Mouse (Mus musculus): ENCODE data around the gene Shisa9. TPM values are rescaled to one million over a fixed set of nuclear protein-coding genes. Genes with fewer than 3 reads are reported as not detected.
A peak's percentile ranks its signal among the peaks of the same experiment; 100 is the strongest.

Gene Shisa9
- polyA plus RNA-seq, 1 experiment from 2014 or later = 0.51 TPM

DNA sequence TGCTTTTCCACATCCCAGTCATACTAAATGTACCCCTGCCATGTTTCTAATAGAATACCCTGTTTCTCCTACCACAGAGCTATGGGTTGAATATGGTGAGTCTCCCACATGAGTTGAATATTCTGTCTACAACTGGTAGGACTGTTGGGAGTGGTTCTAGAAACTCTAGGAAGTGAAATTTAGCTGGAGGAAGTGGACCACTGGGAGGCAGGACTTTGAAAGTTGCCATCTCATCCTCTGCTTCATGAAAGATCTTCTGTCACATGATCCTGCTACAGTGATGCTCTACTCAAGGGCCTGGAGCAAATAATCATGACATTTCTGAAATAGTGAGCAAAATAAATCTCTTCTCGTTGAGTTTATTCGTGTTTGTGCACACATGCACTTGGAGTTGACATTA lies 7.2 kb upstream of the Shisa9 start:
- Histone ChIP-seq H3K4me3 (replicated peaks; ENCODE audit: low read depth, low read length) (no peak overlapping the region), H3K4me2 (ENCODE audit: low read length) (no peak overlapping the region), H3K27me3 (ENCODE audit: insufficient read depth, low read length) (0 out of 2 replicates have a peak, but pooled peaks cover 6% of the 10 kb centered on the region), H3K36me3 (ENCODE audit: insufficient read depth, low read length) (no peaks in the 10 kb centered on the region), H3K4me1 (replicated peaks; ENCODE audit: insufficient read depth, low read length) (no peaks in the 10 kb centered on the region), H3K9ac (ENCODE audit: low read depth, low read length) (no peak overlapping the region), H3K9me3 (replicated peaks; ENCODE audit: low read length) (no peaks in the 10 kb centered on the region), H3K27ac (no peak overlapping the region)
- ATAC-seq (replicated peaks; ENCODE audit: low FRiP score, low read depth) (no peak), DNase-seq (ENCODE audit: low spot score) (no peak)
- TF ChIP-seq CTCF (IDR thresholded peaks at IDR 0.05; ENCODE audit: low read depth) = no peak
- 80% methylated on average over 2 of the region's 2 CpGs for WGBS

DNA sequence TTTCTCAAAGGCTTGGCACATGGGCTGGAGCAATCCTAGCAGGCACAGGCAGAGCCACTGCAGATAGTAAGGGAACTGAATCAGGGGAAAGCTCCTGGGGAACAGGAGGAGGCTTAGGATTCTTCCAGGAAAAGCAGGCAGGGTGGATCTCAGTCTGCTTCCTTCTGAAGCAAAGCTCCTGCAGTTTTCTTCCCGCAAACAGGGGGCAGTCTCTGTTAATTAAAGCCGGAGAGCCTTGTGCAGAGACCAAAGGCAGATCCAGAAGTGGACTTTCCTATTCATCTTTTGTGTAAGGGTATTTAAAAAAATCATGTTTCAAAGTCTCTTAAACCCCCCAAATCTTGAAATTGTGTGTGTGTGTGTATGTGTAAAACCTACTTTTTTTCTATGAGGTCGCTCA lies 3.1 kb upstream of the Shisa9 start:
- H3K4me3 ChIP-seq (replicated peaks; ENCODE audit: low read depth, low read length) = no peak overlapping the region
- ATAC-seq (replicated peaks; ENCODE audit: low FRiP score, low read depth) (no peak), DNase-seq (ENCODE audit: low spot score) (peak; percentile 60)
- H3K27ac ChIP-seq = no peak overlapping the region
- H3K4me1 ChIP-seq (replicated peaks; ENCODE audit: insufficient read depth, low read length) = peaks cover 3% of the 10 kb centered on the region; the same call in 1 of the 2 replicates
- peaks cover 41% of the 10 kb centered on the region for H3K27me3 ChIP-seq (ENCODE audit: insufficient read depth, low read length)
- TF ChIP-seq CTCF (IDR thresholded peaks at IDR 0.05; ENCODE audit: low read depth) = peak; percentile 67
- H3K9ac ChIP-seq (ENCODE audit: low read depth, low read length) = no peak overlapping the region
- 14% methylated on average over 3 of the region's 3 CpGs for WGBS
- no peaks in the 10 kb centered on the region for H3K9me3 ChIP-seq (replicated peaks; ENCODE audit: low read length)
- H3K36me3 ChIP-seq (ENCODE audit: insufficient read depth, low read length) = no peaks in the 10 kb centered on the region
- no peak overlapping the region for H3K4me2 ChIP-seq (ENCODE audit: low read length)

DNA sequence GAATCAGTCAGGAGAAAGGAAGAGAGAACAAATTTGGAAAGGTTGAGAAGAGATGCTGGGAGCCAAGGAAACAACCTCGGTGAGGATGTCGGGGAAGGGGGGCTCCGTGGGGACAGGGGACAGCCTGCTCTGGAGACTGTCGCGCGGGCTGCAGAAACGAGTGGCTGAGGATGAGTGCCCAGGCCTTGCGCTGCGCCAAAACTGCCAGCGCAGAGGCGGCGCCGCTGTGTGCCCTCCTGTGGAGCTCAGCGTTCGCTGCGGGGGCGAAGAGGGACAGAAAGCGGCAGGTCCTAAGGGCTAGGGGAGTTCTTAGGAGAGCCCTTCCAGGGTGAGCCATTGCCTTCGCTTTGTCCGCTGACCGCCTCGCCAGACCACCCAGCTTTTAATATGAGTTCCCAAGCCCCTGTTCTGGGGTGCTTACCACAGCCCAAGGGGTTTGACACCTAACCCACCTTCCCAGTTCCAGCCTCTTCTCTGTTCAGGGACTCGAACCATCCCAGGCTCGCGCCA lies 752 bp upstream of the Shisa9 start:
- peaks cover 43% of the 10 kb centered on the region for H3K27me3 ChIP-seq (ENCODE audit: insufficient read depth, low read length)
- no peak for ATAC-seq (replicated peaks; ENCODE audit: low FRiP score, low read depth)
- H3K9me3 ChIP-seq (replicated peaks; ENCODE audit: low read length) = no peaks in the 10 kb centered on the region
- WGBS = 1% methylated on average over 25 of the region's 25 CpGs
- peak overlapping the region; percentile 48 for H3K4me3 ChIP-seq (replicated peaks; ENCODE audit: low read depth, low read length)
- no peaks in the 10 kb centered on the region for H3K36me3 ChIP-seq (ENCODE audit: insufficient read depth, low read length)
- peak overlapping the region; percentile 95 for H3K4me2 ChIP-seq (ENCODE audit: low read length)
- peaks cover 3% of the 10 kb centered on the region; the same call in 1 of the 2 replicates for H3K4me1 ChIP-seq (replicated peaks; ENCODE audit: insufficient read depth, low read length)
- DNase-seq (ENCODE audit: low spot score) = no peak
- H3K9ac ChIP-seq (ENCODE audit: low read depth, low read length) = no peak overlapping the region
- no peak for TF ChIP-seq CTCF (IDR thresholded peaks at IDR 0.05; ENCODE audit: low read depth)
- H3K27ac ChIP-seq = no peak overlapping the region

- Histone ChIP-seq H3K4me3 (replicated peaks; ENCODE audit: low read depth, low read length) (peak overlapping the region; percentile 48), H3K36me3 (ENCODE audit: insufficient read depth, low read length) (no peaks in the 10 kb centered on the region), H3K27me3 (ENCODE audit: insufficient read depth, low read length) (peaks cover 43% of the 10 kb centered on the region), H3K9me3 (replicated peaks; ENCODE audit: low read length) (no peaks in the 10 kb centered on the region), H3K9ac (ENCODE audit: low read depth, low read length) (peak overlapping the region; percentile 1; the same call in 1 of the 2 replicates), H3K4me1 (replicated peaks; ENCODE audit: insufficient read depth, low read length) (peaks cover 3% of the 10 kb centered on the region; the same call in 1 of the 2 replicates), H3K27ac (no peak overlapping the region), H3K4me2 (ENCODE audit: low read length) (peak overlapping the region; percentile 95)
- DNase-seq (ENCODE audit: low spot score) (peak; percentile 22), ATAC-seq (replicated peaks; ENCODE audit: low FRiP score, low read depth) (peak; percentile 31)
- WGBS = under 1% methylated on average over 75 of the region's 76 CpGs
- no peak for TF ChIP-seq CTCF (IDR thresholded peaks at IDR 0.05; ENCODE audit: low read depth)
These were observed 418 bp downstream of the Shisa9 start for GRCm38 (mm10) chr16:11984271-11984791.

DNA sequence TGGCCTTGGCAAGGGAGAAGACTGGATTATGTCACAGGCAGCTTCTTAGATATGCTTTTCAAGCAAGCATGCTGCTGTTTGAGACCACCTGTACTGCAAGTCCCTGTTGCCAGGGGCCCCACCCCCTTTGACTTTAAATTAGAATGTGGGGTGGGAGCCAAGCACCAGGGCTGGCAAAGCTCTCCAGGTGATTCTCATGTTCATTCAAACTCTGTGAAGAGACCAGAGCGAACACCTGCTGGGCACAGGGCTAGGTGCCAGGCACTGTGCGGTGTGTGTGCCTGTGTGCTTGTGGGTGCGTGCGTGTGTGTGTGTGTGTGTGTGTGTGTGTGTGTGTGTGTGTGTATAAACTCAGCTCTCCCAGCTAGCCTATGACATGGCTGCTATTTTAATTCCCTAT lies 3.1 kb downstream of the Shisa9 start:
- H3K9ac ChIP-seq (ENCODE audit: low read depth, low read length) = no peak overlapping the region
- peaks cover 3% of the 10 kb centered on the region; the same call in 1 of the 2 replicates for H3K4me1 ChIP-seq (replicated peaks; ENCODE audit: insufficient read depth, low read length)
- H3K27ac ChIP-seq = no peak overlapping the region
- H3K27me3 ChIP-seq (ENCODE audit: insufficient read depth, low read length) = peaks cover 37% of the 10 kb centered on the region
- no peaks in the 10 kb centered on the region for H3K9me3 ChIP-seq (replicated peaks; ENCODE audit: low read length)
- H3K4me2 ChIP-seq (ENCODE audit: low read length) = no peak overlapping the region
- H3K4me3 ChIP-seq (replicated peaks; ENCODE audit: low read depth, low read length) = no peak overlapping the region
- WGBS = 88% methylated on average over 4 of the region's 4 CpGs
- ATAC-seq (replicated peaks; ENCODE audit: low FRiP score, low read depth) (no peak), DNase-seq (ENCODE audit: low spot score) (no peak)
- TF ChIP-seq CTCF (IDR thresholded peaks at IDR 0.05; ENCODE audit: low read depth) = no peak
- H3K36me3 ChIP-seq (ENCODE audit: insufficient read depth, low read length) = no peaks in the 10 kb centered on the region

DNA sequence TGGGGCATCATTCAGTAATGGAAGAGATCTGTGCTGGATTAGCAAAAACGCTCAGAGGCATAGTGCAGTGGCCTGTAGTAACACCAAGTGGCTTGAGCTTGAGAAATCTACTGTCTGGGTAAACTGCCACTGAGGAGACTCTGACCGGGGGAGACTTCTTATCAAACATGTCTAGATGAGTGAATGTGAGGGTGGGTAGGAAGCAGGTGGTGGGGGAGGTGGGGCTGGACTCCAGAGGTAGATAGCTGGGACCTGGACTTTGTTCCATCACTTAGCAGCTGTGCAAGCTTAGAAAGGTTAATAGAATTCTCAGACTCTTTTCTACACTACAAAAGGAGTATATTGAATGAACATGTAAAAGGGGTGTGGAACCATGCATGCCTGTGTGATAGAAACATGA lies 21.3 kb downstream of the Shisa9 start:
- no peak overlapping the region for H3K4me2 ChIP-seq (ENCODE audit: low read length)
- DNase-seq (ENCODE audit: low spot score) (no peak), ATAC-seq (replicated peaks; ENCODE audit: low FRiP score, low read depth) (no peak)
- TF ChIP-seq CTCF (IDR thresholded peaks at IDR 0.05; ENCODE audit: low read depth) = no peak
- H3K4me3 ChIP-seq (replicated peaks; ENCODE audit: low read depth, low read length) = no peak overlapping the region
- 84% methylated on average over 2 of the region's 2 CpGs for whole genome bisulfite sequencing
- no peaks in the 10 kb centered on the region for H3K36me3 ChIP-seq (ENCODE audit: insufficient read depth, low read length)
- H3K9ac ChIP-seq (ENCODE audit: low read depth, low read length) = no peak overlapping the region
- no peaks in the 10 kb centered on the region for H3K27me3 ChIP-seq (ENCODE audit: insufficient read depth, low read length)
- H3K9me3 ChIP-seq (replicated peaks; ENCODE audit: low read length) = no peaks in the 10 kb centered on the region
- no peak overlapping the region for H3K27ac ChIP-seq
- no peaks in the 10 kb centered on the region for H3K4me1 ChIP-seq (replicated peaks; ENCODE audit: insufficient read depth, low read length)

DNA sequence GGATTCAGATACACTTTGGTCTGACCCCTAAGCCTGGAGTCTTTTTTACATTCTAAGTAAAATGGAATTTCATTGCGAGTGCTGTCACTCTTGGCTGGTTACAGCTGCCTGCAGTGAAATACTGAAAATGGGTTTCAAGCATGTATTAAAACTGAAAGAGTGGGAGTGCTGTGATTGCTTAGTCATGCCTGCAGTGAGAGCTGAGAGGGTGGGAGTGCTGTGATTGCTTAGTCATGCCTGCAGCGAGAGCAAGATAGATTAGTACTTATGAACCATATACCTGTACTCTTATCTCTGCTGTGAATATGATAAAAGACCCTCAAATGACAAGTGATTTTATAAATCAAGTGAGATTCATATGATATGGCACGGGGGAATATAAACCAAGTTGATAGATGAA lies 26.2 kb downstream of the Shisa9 start:
- Histone ChIP-seq H3K4me1 (replicated peaks; ENCODE audit: insufficient read depth, low read length) (no peaks in the 10 kb centered on the region), H3K9me3 (replicated peaks; ENCODE audit: low read length) (no peaks in the 10 kb centered on the region), H3K27ac (no peak overlapping the region), H3K4me3 (replicated peaks; ENCODE audit: low read depth, low read length) (no peak overlapping the region), H3K36me3 (ENCODE audit: insufficient read depth, low read length) (no peaks in the 10 kb centered on the region), H3K9ac (ENCODE audit: low read depth, low read length) (no peak overlapping the region), H3K4me2 (ENCODE audit: low read length) (no peak overlapping the region), H3K27me3 (ENCODE audit: insufficient read depth, low read length) (no peaks in the 10 kb centered on the region)
- TF ChIP-seq CTCF (IDR thresholded peaks at IDR 0.05; ENCODE audit: low read depth) = no peak
- ATAC-seq (replicated peaks; ENCODE audit: low FRiP score, low read depth) (no peak), DNase-seq (ENCODE audit: low spot score) (no peak)
- WGBS = 68% methylated on average over 3 of the region's 3 CpGs
